Comparison of ENCODE assay signal across 8 mouse cellular contexts in genomic region chr13:51842773-51843172, GRCm38 (mm10). TPM values are rescaled to one million over a fixed set of nuclear protein-coding genes. Genes with fewer than 3 reads are reported as not detected.
DNase-seq lines count a peak whose midpoint lies in the region; ATAC-seq and TF ChIP-seq lines count a peak whose summit lies in the region.

No protein-coding gene starts in this region.

- H3K4me2 ChIP-seq in CH12.LX (ENCODE audit: insufficient read depth, low read depth, poor library complexity, severe bottlenecking): peak overlapping the region; percentile 45
- H3K4me2 ChIP-seq in heart, embryonic 12.5 days: peak overlapping the region; percentile 57
- peak overlapping the region; percentile 60 for H3K4me2 ChIP-seq in liver, embryonic 11.5 days

- H3K27ac ChIP-seq in CH12.LX (ENCODE audit: insufficient read depth, low read depth): no peak overlapping the region
- 0 out of 2 replicates have a peak overlapping the region, but pooled peaks have one; percentile 10 for H3K27ac ChIP-seq in heart, embryonic 12.5 days (ENCODE audit: poor library complexity, severe bottlenecking)
- peak overlapping the region; percentile 94; the same call in 1 of the 2 replicates for H3K27ac ChIP-seq in liver, embryonic 11.5 days (ENCODE audit: low read depth, low read length)

- DNase-seq in CH12.LX (ENCODE audit: extremely low read depth): no peak
- no peak for DNase-seq in liver, embryonic 11.5 days (ENCODE audit: low spot score)
- no peak for DNase-seq in layer of hippocampus, adult 9-10 months (ENCODE audit: low spot score)
- no peak for DNase-seq in spleen, adult 18-20 months
- DNase-seq in left cerebral cortex, adult 9 months (ENCODE audit: low spot score in 2 of 2): no peak

- TF ChIP-seq CTCF in CH12.LX (conservative IDR thresholded peaks at IDR 0.05 in 1 of 2, IDR thresholded peaks at IDR 0.05 in 1 of 2; ENCODE audit: low read depth in 2 of 2, low read length in 2 of 2): no peak

- peaks cover 4% of the 10 kb centered on the region for H3K36me3 ChIP-seq in erythroblast, embryonic 14.5 days (ENCODE audit: control insufficient read depth)
- no peaks in the 10 kb centered on the region for H3K36me3 ChIP-seq in CH12.LX (replicated peaks in 1 of 2; ENCODE audit: control insufficient read depth in 1 of 2, insufficient read depth in 1 of 2, low read length in 1 of 2)
- H3K36me3 ChIP-seq in heart, embryonic 12.5 days: no peaks in the 10 kb centered on the region
- H3K36me3 ChIP-seq in liver, embryonic 11.5 days (ENCODE audit: control insufficient read depth, insufficient read depth, low read length): no peaks in the 10 kb centered on the region

- H3K79me2 ChIP-seq in CH12.LX (replicated peaks; ENCODE audit: control insufficient read depth, extremely low read depth, insufficient read depth, poor library complexity, severe bottlenecking): no peaks in the 10 kb centered on the region

- no peak for TF ChIP-seq RAD21 in CH12.LX (IDR thresholded peaks at IDR 0.05; ENCODE audit: low read depth, low read length)

- H3K9me3 ChIP-seq in erythroblast, embryonic 14.5 days (ENCODE audit: control insufficient read depth, low read length): no peaks in the 10 kb centered on the region
- no peaks in the 10 kb centered on the region for H3K9me3 ChIP-seq in CH12.LX (replicated peaks; ENCODE audit: low read length)
- H3K9me3 ChIP-seq in heart, embryonic 12.5 days (replicated peaks): no peaks in the 10 kb centered on the region
- no peaks in the 10 kb centered on the region for H3K9me3 ChIP-seq in liver, embryonic 11.5 days (ENCODE audit: control insufficient read depth, low read length)

- H3K4me3 ChIP-seq in erythroblast, embryonic 14.5 days (replicated peaks): peak overlapping the region; percentile 5
- peak overlapping the region in 1 of 3 experiments; percentile 8 for H3K4me3 ChIP-seq in CH12.LX (replicated peaks in 1 of 3; ENCODE audit: low read depth in 2 of 3, low read length in 2 of 3, poor library complexity in 1 of 3)
- peak overlapping the region; percentile 4; the same call in 1 of the 2 replicates for H3K4me3 ChIP-seq in heart, embryonic 12.5 days
- peak overlapping the region; percentile 26 for H3K4me3 ChIP-seq in liver, embryonic 11.5 days (ENCODE audit: low read depth, low read length)

- peaks cover 76% of the 10 kb centered on the region for H3K4me1 ChIP-seq in erythroblast, embryonic 14.5 days (ENCODE audit: control insufficient read depth)
- peaks cover 11 to 30% of the 10 kb centered on the region in 2 experiments for H3K4me1 ChIP-seq in CH12.LX (ENCODE audit: control insufficient read depth in 1 of 2, insufficient read depth in 2 of 2)
- peaks cover 34% of the 10 kb centered on the region for H3K4me1 ChIP-seq in heart, embryonic 12.5 days (replicated peaks)
- H3K4me1 ChIP-seq in liver, embryonic 11.5 days (replicated peaks; ENCODE audit: control insufficient read depth, insufficient read depth, low read length): peaks cover 44% of the 10 kb centered on the region

- H3K27me3 ChIP-seq in erythroblast, embryonic 14.5 days (ENCODE audit: control insufficient read depth): peaks cover 24% of the 10 kb centered on the region
- H3K27me3 ChIP-seq in CH12.LX (replicated peaks): peaks cover 30% of the 10 kb centered on the region
- H3K27me3 ChIP-seq in heart, embryonic 12.5 days (replicated peaks): peaks cover 8% of the 10 kb centered on the region; the same call in 1 of the 2 replicates
- H3K27me3 ChIP-seq in liver, embryonic 11.5 days (replicated peaks; ENCODE audit: control insufficient read depth, insufficient read depth, low read length): peaks cover 2% of the 10 kb centered on the region; the same call in 1 of the 2 replicates

- 0 out of 2 replicates have a peak overlapping the region, but pooled peaks have one; percentile 4 for H3K9ac ChIP-seq in CH12.LX (ENCODE audit: insufficient read depth, low read depth)
- peak overlapping the region; percentile 47 for H3K9ac ChIP-seq in heart, embryonic 12.5 days
- H3K9ac ChIP-seq in liver, embryonic 11.5 days (ENCODE audit: low read depth, low read length): peak overlapping the region; percentile 67

- no peak for TF ChIP-seq EP300 in CH12.LX (IDR thresholded peaks at IDR 0.05; ENCODE audit: low read length)

- in situ Hi-C loops in CH12.LX (cut with MboI; ENCODE audit: low pct_ligation_motif_present, low pct_unique_long_range_greater_than_20kb, low sequenced_read_pairs): loop anchor here (10.0 to 25.0 kb wide), 4 partner anchors 122 to 1145 kb away; partner anchors contain the start of gene Nfil3

- 12% methylated on average over 12 of the region's 12 CpGs for WGBS in heart, embryonic 12.5 days
- WGBS in liver, embryonic 11.5 days: 9% methylated on average over 12 of the region's 12 CpGs

- ATAC-seq in erythroblast, adult 5-6 weeks (replicated peaks; ENCODE audit: low FRiP score, poor library complexity, severe bottlenecking): no peak
- no peak for ATAC-seq in heart, embryonic 12.5 days (ENCODE audit: insufficient number of reproducible peaks, low FRiP score)
- ATAC-seq in liver, embryonic 11.5 days (replicated peaks; ENCODE audit: low FRiP score): no peak

- TF ChIP-seq POLR2A in CH12.LX (IDR thresholded peaks at IDR 0.05; ENCODE audit: low read depth, low read length): no peak

- dilution Hi-C loops in CH12.LX (cut with MboI; ENCODE audit: extremely low pct_ligation_motif_present, extremely low pct_unique_long_range_greater_than_20kb, low sequenced_read_pairs): loop anchor here (25.0 kb wide), 1 partner anchor 345 kb away; no protein-coding TSS in a partner anchor

TF ChIP-seq in CH12.LX, 34 proteins besides CTCF, POLR2A, EP300 and RAD21:
- 0 out of 2 replicates have a peak, but pooled peaks have one; percentile 28 for TF ChIP-seq ELF1 (IDR thresholded peaks at IDR 0.05; ENCODE audit: low read depth, low read length)
- TF ChIP-seq PAX5 (IDR thresholded peaks at IDR 0.05; ENCODE audit: low read length): no peak
- no peak for TF ChIP-seq JUN (IDR thresholded peaks at IDR 0.05; ENCODE audit: insufficient read depth, low read depth, low read length)
- TF ChIP-seq ZMIZ1 (IDR thresholded peaks at IDR 0.05; ENCODE audit: low read depth, low read length): no peak
- TF ChIP-seq SIN3A (IDR thresholded peaks at IDR 0.05; ENCODE audit: low read length): no peak
- no peak for TF ChIP-seq MAZ (IDR thresholded peaks at IDR 0.05; ENCODE audit: low read depth, low read length)

RNA-seq across cellular contexts. Expression of gene Gadd45g, which starts 3.7 kb away (rescaled TPM):
- 9.6 and 11.5 TPM in 2 replicates for polyA plus RNA-seq in erythroblast, embryonic 14.5 days (2012)
- total RNA-seq in erythroblast, adult 5-6 weeks (2015; ENCODE audit: low replicate concordance): not detected in 2 replicates
- 1.2 and 4.2 TPM in 2 replicates for total RNA-seq in erythroblast, adult 5-6 weeks (2017; ENCODE audit: low replicate concordance)
- total RNA-seq in CH12.LX (2012; rRNA removed): 1.2 and 2.7 TPM in 2 replicates
- total RNA-seq in CH12.LX (2014; rRNA removed): 2.5 and 3.1 TPM in 2 replicates
- polyA plus RNA-seq in CH12.LX (2012; ENCODE audit: insufficient read length, low read depth): 2.9 and 3.6 TPM in 2 replicates
- polyA plus RNA-seq in heart, embryonic 12.5 days (2016; fragmentation: Nextera tagmentation; extraction: Ambion mirVana): 58.9 and 64.4 TPM in 2 replicates
- polyA plus RNA-seq in liver, embryonic 11.5 days (2014; fragmentation: Nextera tagmentation; extraction: Ambion mirVana): 29.4 and 30.4 TPM in 2 replicates

RNA-seq across cellular contexts. Expression of gene Sema4d, which starts 49.2 kb away (rescaled TPM):
- polyA plus RNA-seq in erythroblast, embryonic 14.5 days (2012): 0.56 and 0.76 TPM in 2 replicates
- 14.8 and 18.8 TPM in 2 replicates for total RNA-seq in erythroblast, adult 5-6 weeks (2015; ENCODE audit: low replicate concordance)
- total RNA-seq in erythroblast, adult 5-6 weeks (2017; ENCODE audit: low replicate concordance): 6.5 and 7.1 TPM in 2 replicates
- total RNA-seq in CH12.LX (2012; rRNA removed): 16.7 and 17.8 TPM in 2 replicates
- total RNA-seq in CH12.LX (2014; rRNA removed): 9.8 and 12.8 TPM in 2 replicates
- polyA plus RNA-seq in CH12.LX (2012; ENCODE audit: insufficient read length, low read depth): 57.6 and 67.1 TPM in 2 replicates
- 17.3 and 17.4 TPM in 2 replicates for polyA plus RNA-seq in heart, embryonic 12.5 days (2016; fragmentation: Nextera tagmentation; extraction: Ambion mirVana)
- polyA plus RNA-seq in liver, embryonic 11.5 days (2014; fragmentation: Nextera tagmentation; extraction: Ambion mirVana): 18.6 and 21.7 TPM in 2 replicates

Comparison
In these comparisons a context has a peak if more than half of its experiments do, and no peak if none do; other contexts are left out.
1. H3K9ac ChIP-seq: peak in every context shown above with its lines; median percentile 67 in liver, embryonic 11.5 days; 47 in heart, embryonic 12.5 days; 4 in CH12.LX.
2. RNA of gene Sema4d, which starts 49.2 kb away (polyA plus RNA-seq): 57.6 to 67.1 TPM in CH12.LX, 18.6 to 21.7 TPM in liver, embryonic 11.5 days and 17.3 to 17.4 TPM in heart, embryonic 12.5 days; 0.56 to 0.76 TPM in erythroblast, embryonic 14.5 days; every median in the first group is over 10 times any median in the second.
3. Peak in every context shown above with its lines, with median percentiles within 50 percentile points of each other: H3K4me2 ChIP-seq.